In genomic region chr3:84271794-84272193, GRCm38 (mm10) we compare ENCODE assay signal across 10 mouse cellular contexts. TPM values are rescaled to one million over a fixed set of nuclear protein-coding genes. Genes with fewer than 3 reads are reported as not detected.
DNase-seq lines count a peak whose midpoint lies in the region; ATAC-seq and TF ChIP-seq lines count a peak whose summit lies in the region.
"Had no signal": no experiment of that assay in that cellular context is flagged by ENCODE, and none has a peak within 500 bp of the region (broad histone marks: within the 10 kb centered on the region; RNA-seq: fewer than 3 reads in every experiment).

No protein-coding gene starts in this region.

- no peak for TF ChIP-seq CTCF in lung, adult 2 months (IDR thresholded peaks at IDR 0.05; ENCODE audit: insufficient read depth, low read length)
- TF ChIP-seq CTCF in small intestine, adult 2 months (IDR thresholded peaks at IDR 0.05; ENCODE audit: extremely low read depth, insufficient read length, insufficient replicate concordance, low read depth, low read length), result no peak

- no peaks in the 10 kb centered on the region for H3K9me3 ChIP-seq in heart, embryonic 10.5 days
- H3K9me3 ChIP-seq in intestine, embryonic 15.5 days, result no peaks in the 10 kb centered on the region

- no peak overlapping the region for H3K27ac ChIP-seq in heart, embryonic 10.5 days
- peak overlapping the region; percentile 83 for H3K27ac ChIP-seq in intestine, embryonic 15.5 days
- peak overlapping the region; percentile 96 for H3K27ac ChIP-seq in small intestine, adult 2 months (ENCODE audit: insufficient read depth, low read depth, low read length)

- WGBS in heart, embryonic 10.5 days, result 89% methylated on average over 10 of the region's 10 CpGs
- 91% methylated on average over 10 of the region's 10 CpGs for WGBS in lung, adult 2 months
- WGBS in intestine, embryonic 15.5 days, result 84% methylated on average over 10 of the region's 10 CpGs
- WGBS in small intestine, adult 2 months, result 51% methylated on average over 10 of the region's 10 CpGs

- no peak for ATAC-seq in intestine, embryonic 15.5 days
- ATAC-seq: inflammation-experienced regulatory T-cells, adult 6 months had no signal

- H3K27me3 ChIP-seq in heart, embryonic 10.5 days (ENCODE audit: insufficient read depth, poor library complexity, severe bottlenecking), result peaks cover 15% of the 10 kb centered on the region; the same call in 1 of the 2 replicates
- no peaks in the 10 kb centered on the region for H3K27me3 ChIP-seq in intestine, embryonic 15.5 days (replicated peaks)
- no peaks in the 10 kb centered on the region for H3K27me3 ChIP-seq in small intestine, adult 2 months (ENCODE audit: control insufficient read depth, insufficient read depth, low read length)

- peaks cover 25% of the 10 kb centered on the region for H3K4me1 ChIP-seq in heart, embryonic 10.5 days
- 0 out of 2 replicates have a peak, but pooled peaks cover 4% of the 10 kb centered on the region for H3K4me1 ChIP-seq in lung, adult 2 months (ENCODE audit: control insufficient read depth, insufficient read depth, low read length)
- H3K4me1 ChIP-seq in intestine, embryonic 15.5 days (replicated peaks), result peaks cover 12% of the 10 kb centered on the region
- peaks cover 41% of the 10 kb centered on the region for H3K4me1 ChIP-seq in small intestine, adult 2 months (ENCODE audit: control insufficient read depth, insufficient read depth, insufficient read length, low read length)

- TF ChIP-seq POLR2A in lung, adult 2 months (IDR thresholded peaks at IDR 0.05; ENCODE audit: borderline replicate concordance, extremely low read depth, low read depth, low read length), result no peak
- no peak for TF ChIP-seq POLR2A in small intestine, adult 2 months (IDR thresholded peaks at IDR 0.05; ENCODE audit: low read depth, low read length)

- DNase-seq in heart, adult 18-20 months, result peak; percentile 22 to 26
- no peak for DNase-seq in heart, embryonic 10.5 days (ENCODE audit: low spot score)
- peak; percentile 11 for DNase-seq in lung, postnatal 36 days
- no peak for DNase-seq in lung, adult 2 months
- no peak for DNase-seq in layer of hippocampus, adult 9-11 months

- no peak overlapping the region for H3K9ac ChIP-seq in intestine, embryonic 15.5 days

- no peaks in the 10 kb centered on the region for H3K36me3 ChIP-seq in heart, embryonic 10.5 days
- H3K36me3 ChIP-seq in intestine, embryonic 15.5 days, result no peaks in the 10 kb centered on the region
- H3K36me3 ChIP-seq in small intestine, adult 2 months (ENCODE audit: control insufficient read depth, insufficient read depth, low read length), result no peaks in the 10 kb centered on the region

- H3K4me3 ChIP-seq in heart, embryonic 10.5 days, result no peak overlapping the region
- H3K4me3 ChIP-seq in lung, adult 2 months (replicated peaks; ENCODE audit: extremely low read depth, low read depth, low read length), result no peak overlapping the region
- H3K4me3 ChIP-seq in intestine, embryonic 15.5 days (replicated peaks), result no peak overlapping the region
- H3K4me3 ChIP-seq in small intestine, adult 2 months (ENCODE audit: low read depth, low read length), result no peak overlapping the region
- H3K4me3 ChIP-seq: erythroblast, embryonic 14.5 days had no signal

- H3K4me2 ChIP-seq in intestine, embryonic 15.5 days (replicated peaks), result no peak overlapping the region
- H3K4me2 ChIP-seq: midbrain, embryonic 11.5 days had no signal

RNA-seq across cellular contexts. Expression of gene Trim2, which starts 34.9 kb away (rescaled TPM):
- 1 to 10 TPM; 6.2 to 7.0 TPM for total RNA-seq in heart, adult 18-20 months (2021)
- polyA plus RNA-seq in heart, embryonic 10.5 days (2016; fragmentation: Nextera tagmentation; extraction: Ambion mirVana), result 7.1 and 8.0 TPM in 2 replicates
- 26.3 and 29.8 TPM in 2 replicates for polyA plus RNA-seq in lung, adult 2 months (2012; rRNA removed)
- polyA plus RNA-seq in intestine, embryonic 15.5 days (2015; fragmentation: Nextera tagmentation; extraction: Ambion mirVana), result 50.1 and 57.2 TPM in 2 replicates
- polyA plus RNA-seq in small intestine, adult 2 months (2012; rRNA removed), result 26.1 and 52.4 TPM in 2 replicates

Comparison
In these comparisons a context has a peak if more than half of its experiments do, and no peak if none do; other contexts are left out.
1. DNase-seq: peak in heart, adult 18-20 months (2 of 2) and lung, postnatal 36 days (single experiment); none in heart, embryonic 10.5 days (single experiment), lung, adult 2 months (single experiment) and layer of hippocampus, adult 9-11 months (single experiment).